Mouse (Mus musculus): ENCODE measurements around the gene Babam2.
"Not testable (repeated sequence)": the region's sequence is repeated elsewhere in the genome, so short reads cannot be mapped to it uniquely, and the experiment has no call there.

Gene Babam2

DNA sequence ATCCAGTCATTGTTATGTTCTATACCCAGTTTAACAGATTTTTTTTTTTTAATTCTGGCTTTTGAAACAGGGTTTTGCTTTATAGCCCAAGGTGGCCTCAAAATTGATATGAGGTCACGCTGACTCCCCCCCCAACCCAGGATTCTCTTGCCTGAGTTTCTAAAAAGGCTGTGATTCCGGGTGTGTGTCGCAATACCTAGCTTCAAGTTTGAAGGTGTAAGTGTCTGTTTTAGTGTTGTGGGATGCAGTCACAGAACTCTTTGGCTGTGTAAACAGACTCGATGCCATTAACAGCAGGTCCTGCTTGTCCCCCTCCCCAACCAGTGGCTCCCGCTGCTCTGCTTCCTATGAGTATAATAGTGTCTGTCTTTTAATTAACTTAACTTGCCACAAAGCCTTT lies 84.1 kb downstream of the Babam2 start:
- no peak for DNase-seq (ENCODE audit: low read depth)

DNA sequence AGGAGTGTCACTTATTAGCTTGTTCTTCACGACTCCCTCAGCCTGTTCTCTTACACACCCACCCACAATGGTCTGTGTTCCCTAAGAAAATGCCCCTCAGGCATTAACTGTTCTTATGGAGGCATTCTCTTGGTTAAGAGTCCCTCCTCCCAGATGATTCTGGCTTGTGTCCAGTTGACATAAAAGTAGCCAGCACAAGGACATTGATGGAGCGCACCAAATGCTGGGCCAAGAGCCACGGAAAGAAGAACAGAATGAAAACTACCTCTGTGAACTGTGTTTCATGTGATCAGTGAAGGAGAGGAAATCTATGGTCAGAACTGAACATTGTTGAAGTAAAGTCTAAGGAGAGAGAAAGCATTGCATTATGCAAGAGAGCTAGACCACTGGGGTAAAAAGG lies 89.7 kb downstream of the Babam2 start:
- no peak for DNase-seq (ENCODE audit: low read depth)

- DNase-seq (ENCODE audit: low read depth), result no peak
Observed at GRCm38 (mm10) chr5:31787622-31788021, 90.1 kb downstream of the Babam2 start.

- no peak for DNase-seq (ENCODE audit: low read depth)
Observed at GRCm38 (mm10) chr5:31792338-31792737, 94.9 kb downstream of the Babam2 start.

DNA sequence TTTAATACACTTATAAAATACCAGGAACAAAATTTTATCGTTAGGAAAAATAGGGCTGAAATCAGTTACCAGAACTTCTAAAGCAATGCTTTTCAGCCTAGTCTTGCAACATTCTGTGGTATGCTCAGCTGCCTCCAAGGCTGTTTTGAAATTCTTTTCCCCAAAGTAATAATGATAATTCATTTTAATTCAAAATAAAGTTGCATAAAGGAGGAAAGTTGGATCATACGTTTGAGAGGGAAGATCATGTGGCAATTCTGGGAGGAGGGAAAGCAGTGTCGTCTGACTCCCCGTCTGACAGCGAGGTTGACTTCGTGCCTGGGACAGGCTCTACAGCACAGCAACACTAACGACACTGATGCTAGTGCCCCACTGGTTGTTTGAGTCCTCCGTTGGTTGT lies 95.4 kb downstream of the Babam2 start:
- DNase-seq (ENCODE audit: low read depth), result no peak

- DNase-seq (ENCODE audit: low read depth), result no peak
Observed at GRCm38 (mm10) chr5:31795414-31795813, 97.9 kb downstream of the Babam2 start.

DNA sequence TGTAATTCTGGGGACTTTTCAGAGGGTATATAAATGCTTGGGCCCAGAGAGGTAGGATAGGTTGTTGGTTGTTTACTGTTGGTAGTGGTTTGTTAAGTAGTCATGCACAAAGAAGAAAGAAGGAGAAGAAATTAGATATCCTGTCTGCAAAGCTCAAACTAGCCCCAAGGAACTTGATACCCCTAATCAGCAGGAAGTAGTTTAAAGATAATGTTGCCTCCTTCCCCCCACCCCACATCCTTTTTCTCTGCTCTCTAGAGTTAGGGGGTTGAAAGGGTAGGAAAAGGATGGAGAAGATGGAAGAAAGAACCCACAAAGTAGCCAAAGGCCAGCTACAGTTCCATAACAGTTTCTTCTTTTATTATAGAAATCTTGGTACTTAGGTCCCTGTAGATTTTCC lies 99.5 kb downstream of the Babam2 start:
- DNase-seq (ENCODE audit: low read depth), result no peak

DNA sequence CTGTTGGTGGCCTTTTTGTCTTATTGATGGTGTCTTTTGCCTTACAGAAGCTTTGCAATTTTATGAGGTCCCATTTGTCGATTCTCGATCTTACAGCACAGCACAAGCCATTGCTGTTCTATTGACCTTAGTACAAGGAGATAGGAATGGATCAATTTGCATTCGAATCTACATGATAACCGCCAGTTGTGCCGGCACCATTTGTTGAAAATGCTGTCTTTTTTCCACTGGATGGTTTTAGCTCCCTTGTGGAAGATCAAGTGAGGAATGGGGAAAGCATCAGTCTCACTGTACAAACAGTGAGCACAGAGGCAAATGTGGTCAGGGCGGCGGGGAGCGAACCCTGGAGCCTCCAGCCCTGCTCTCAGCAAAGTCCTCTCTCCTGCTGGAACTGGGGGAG lies 106.7 kb downstream of the Babam2 start:
- DNase-seq (ENCODE audit: low read depth), result not testable (repeated sequence)

DNA sequence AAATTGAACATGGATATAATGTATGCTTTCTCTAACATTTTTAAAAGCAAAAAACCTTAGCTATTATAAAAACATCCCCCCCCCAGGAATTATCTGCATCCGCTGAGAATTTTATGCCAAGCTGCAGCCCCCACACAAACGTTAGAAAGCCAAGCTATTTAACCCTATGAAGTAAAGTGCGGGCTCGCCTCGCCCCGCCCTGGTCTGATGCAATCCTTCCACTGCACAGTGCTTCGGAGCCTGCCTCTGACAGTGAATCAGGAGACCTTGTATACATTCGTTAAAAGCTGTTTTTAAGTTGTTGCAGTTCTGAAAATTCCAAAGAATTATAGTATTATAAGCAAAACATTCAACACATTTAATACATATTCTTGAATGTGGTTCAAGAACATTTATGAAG lies 107.3 kb downstream of the Babam2 start:
- no peak for DNase-seq (ENCODE audit: low read depth)

- no peak for DNase-seq (ENCODE audit: low read depth)
Observed at GRCm38 (mm10) chr5:31807312-31807711, 109.8 kb downstream of the Babam2 start.

- no peak for DNase-seq (ENCODE audit: low read depth)
Observed at GRCm38 (mm10) chr5:31808271-31808670, 110.8 kb downstream of the Babam2 start.

- peak; percentile 32 for DNase-seq (ENCODE audit: low read depth)
Observed at GRCm38 (mm10) chr5:31810796-31811662, 113.5 kb downstream of the Babam2 start.

- DNase-seq (ENCODE audit: low read depth), result no peak
Observed at GRCm38 (mm10) chr5:31811663-31812001, 114.1 kb downstream of the Babam2 start.

GRCm38 (mm10) chr5:31813156-31813675 lies 115.7 kb downstream of the Babam2 start:
- no peak for DNase-seq (ENCODE audit: low read depth)

DNA sequence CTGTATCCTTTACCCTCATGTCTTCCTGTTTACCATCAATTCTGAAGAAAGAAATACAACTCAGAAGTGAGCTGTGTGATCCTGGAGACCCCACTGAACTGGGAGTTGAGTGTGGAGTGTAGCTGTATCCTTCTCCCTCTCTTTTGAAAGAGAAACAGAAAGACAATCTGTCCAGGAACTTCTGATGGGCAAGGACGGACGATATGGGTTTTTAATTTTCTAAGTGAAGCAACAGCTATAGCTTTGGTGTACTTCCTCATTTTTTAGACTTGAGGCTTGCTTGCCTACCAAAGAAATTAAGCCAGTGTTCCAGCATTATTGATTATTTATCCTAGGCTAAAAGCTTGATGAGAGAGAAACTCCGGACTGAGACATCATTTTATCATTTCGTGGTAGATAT lies 116.6 kb downstream of the Babam2 start:
- DNase-seq (ENCODE audit: low read depth), result no peak

GRCm38 (mm10) chr5:31815129-31815528 lies 117.6 kb downstream of the Babam2 start:
- DNase-seq (ENCODE audit: low read depth), result no peak

DNA sequence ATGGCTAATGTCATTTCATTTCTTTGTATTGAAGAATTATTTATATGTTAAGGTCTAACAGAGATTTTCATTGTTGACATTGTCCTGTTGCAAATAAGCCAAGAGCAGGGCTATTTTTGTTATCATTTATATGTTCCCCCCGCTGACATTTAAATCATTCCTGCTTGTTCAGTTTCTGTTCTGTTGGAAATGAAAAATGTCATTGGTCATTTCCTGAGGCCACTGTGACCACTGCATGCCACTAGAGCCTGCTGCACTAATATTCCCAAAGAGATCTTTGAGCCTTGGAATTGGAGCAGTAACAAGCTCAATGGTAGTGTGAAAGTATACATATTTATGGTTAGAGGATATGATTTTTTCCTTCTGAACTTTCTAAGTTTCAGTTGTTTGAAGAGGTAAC lies 118.6 kb downstream of the Babam2 start:
- no peak for DNase-seq (ENCODE audit: low read depth)

DNA sequence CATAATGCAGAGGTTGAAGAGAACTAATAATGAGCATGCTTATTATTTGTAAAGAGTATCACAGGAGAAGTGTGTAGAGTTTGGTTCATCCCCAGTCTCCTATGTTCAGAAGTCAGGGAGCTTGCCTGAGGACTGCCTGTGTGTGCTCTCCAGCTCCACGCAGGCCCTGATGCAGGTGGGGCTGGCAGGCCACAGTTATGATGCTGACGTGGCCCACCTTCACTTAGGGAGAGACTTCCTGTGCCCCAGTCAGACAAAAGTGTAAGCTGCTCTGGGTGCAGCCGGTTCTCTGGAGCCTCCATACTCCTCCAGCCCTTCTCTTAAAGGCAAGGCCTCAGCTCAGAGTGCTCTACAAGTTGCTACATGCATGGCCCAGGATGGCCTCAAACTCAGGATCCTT lies 123.3 kb downstream of the Babam2 start:
- no peak for DNase-seq (ENCODE audit: low read depth)

GRCm38 (mm10) chr5:31821204-31821603 lies 123.7 kb downstream of the Babam2 start:
- DNase-seq (ENCODE audit: low read depth), result no peak

- no peak for DNase-seq (ENCODE audit: low read depth)
Observed at GRCm38 (mm10) chr5:31823673-31824072, 126.2 kb downstream of the Babam2 start.

GRCm38 (mm10) chr5:31824126-31824525 lies 126.6 kb downstream of the Babam2 start:
- no peak for DNase-seq (ENCODE audit: low read depth)

DNA sequence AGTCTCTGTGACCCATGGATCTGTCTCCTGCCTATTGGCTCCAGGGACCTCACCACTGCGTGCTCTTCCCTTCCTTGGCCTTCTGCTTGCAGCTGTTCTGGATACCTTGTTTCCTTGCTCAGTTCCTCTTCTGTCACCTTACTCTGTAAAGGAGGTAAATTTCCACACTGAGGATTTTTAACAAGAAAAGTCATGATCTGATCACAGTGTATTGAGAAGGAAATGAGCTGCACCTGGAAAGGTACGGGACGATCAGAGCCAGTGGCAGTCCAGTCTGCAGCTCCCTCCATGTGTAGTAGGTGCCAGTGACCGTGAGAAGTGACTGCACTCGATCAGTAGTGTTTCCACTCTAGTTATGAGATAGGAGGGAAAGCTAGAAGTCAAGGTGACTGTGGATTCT lies 129.8 kb downstream of the Babam2 start:
- DNase-seq (ENCODE audit: low read depth), result no peak

- DNase-seq (ENCODE audit: low read depth), result no peak
Observed at GRCm38 (mm10) chr5:31827896-31828295, 130.4 kb downstream of the Babam2 start.

DNA sequence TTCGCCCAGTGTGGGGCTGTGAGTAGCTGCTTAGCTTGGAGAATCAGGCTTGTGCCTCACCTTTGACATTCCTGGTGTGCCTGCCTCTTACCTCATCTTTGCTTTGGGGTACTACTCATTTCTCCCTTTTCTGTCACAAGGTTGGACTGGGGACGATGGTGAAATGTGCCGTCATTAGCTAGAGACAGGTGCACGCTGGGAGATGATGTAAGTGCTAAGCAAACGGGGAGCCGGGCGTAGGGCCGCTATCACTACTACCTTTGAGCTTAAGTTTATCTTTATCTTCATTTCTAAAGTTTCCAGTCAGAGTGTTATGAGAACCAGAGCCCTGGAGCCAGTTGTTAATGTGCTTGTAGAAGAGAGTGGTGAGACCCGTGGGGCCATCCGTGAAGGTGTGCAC lies 131.3 kb downstream of the Babam2 start:
- no peak for DNase-seq (ENCODE audit: low read depth)

Data from naive thymus-derived CD4-positive, alpha-beta T cell, adult 2 months (primary cell).